Comparison of ENCODE assay signal across 8 mouse cellular contexts in genomic region chr7:138845111-138845510, GRCm38 (mm10). TPM values are rescaled to one million over a fixed set of nuclear protein-coding genes. Genes with fewer than 3 reads are reported as not detected.
DNase-seq lines count a peak whose midpoint lies in the region; ATAC-seq and TF ChIP-seq lines count a peak whose summit lies in the region.

No protein-coding gene starts in this region.

- no peak for ATAC-seq in kidney, postnatal 0 days (replicated peaks; ENCODE audit: low FRiP score, low read depth)
- no peak for ATAC-seq in embryonic facial prominence, embryonic 11.5 days (replicated peaks; ENCODE audit: insufficient number of reproducible peaks, low FRiP score, low TSS enrichment, low read depth)
- ATAC-seq in intestine, embryonic 14.5 days (replicated peaks; ENCODE audit: low FRiP score, low TSS enrichment, low read depth), result no peak
- ATAC-seq in midbrain, postnatal 0 days (ENCODE audit: low FRiP score), result no peak

- H3K9ac ChIP-seq in kidney, postnatal 0 days (ENCODE audit: low read depth, low read length), result no peak overlapping the region
- H3K9ac ChIP-seq in embryonic facial prominence, embryonic 11.5 days (replicated peaks; ENCODE audit: low read length), result peak overlapping the region; percentile 98
- H3K9ac ChIP-seq in intestine, embryonic 14.5 days (ENCODE audit: low read length), result 0 out of 2 replicates have a peak overlapping the region, but pooled peaks have one; percentile 91
- peak overlapping the region; percentile 99 for H3K9ac ChIP-seq in midbrain, postnatal 0 days (replicated peaks; ENCODE audit: low read length, poor library complexity, severe bottlenecking)

- H3K4me3 ChIP-seq in kidney, postnatal 0 days (replicated peaks; ENCODE audit: low read depth, low read length), result peak overlapping the region; percentile 96
- H3K4me3 ChIP-seq in embryonic facial prominence, embryonic 11.5 days (ENCODE audit: low read depth, low read length), result peak overlapping the region; percentile 99
- peak overlapping the region; percentile 98 for H3K4me3 ChIP-seq in intestine, embryonic 14.5 days (ENCODE audit: low read depth, low read length)
- H3K4me3 ChIP-seq in midbrain, postnatal 0 days (ENCODE audit: low read depth, low read length), result peak overlapping the region; percentile 100

- TF ChIP-seq CTCF in kidney, postnatal 0 days (IDR thresholded peaks at IDR 0.05; ENCODE audit: low read depth), result no peak
- no peak for TF ChIP-seq CTCF in midbrain, postnatal 0 days (IDR thresholded peaks at IDR 0.05)

- H3K36me3 ChIP-seq in kidney, postnatal 0 days (ENCODE audit: insufficient read depth, low read length), result no peaks in the 10 kb centered on the region
- no peaks in the 10 kb centered on the region; the same call in 1 of the 2 replicates for H3K36me3 ChIP-seq in embryonic facial prominence, embryonic 11.5 days (replicated peaks; ENCODE audit: control insufficient read depth, insufficient read depth, low read depth, low read length)
- H3K36me3 ChIP-seq in intestine, embryonic 14.5 days (ENCODE audit: control insufficient read depth, insufficient read depth, low read length), result peaks cover 5% of the 10 kb centered on the region; the same call in 1 of the 2 replicates
- H3K36me3 ChIP-seq in midbrain, postnatal 0 days (ENCODE audit: insufficient read depth, low read length), result no peaks in the 10 kb centered on the region

- H3K4me2 ChIP-seq in kidney, postnatal 0 days (ENCODE audit: low read length), result peak overlapping the region; percentile 91
- H3K4me2 ChIP-seq in embryonic facial prominence, embryonic 11.5 days (ENCODE audit: low read depth, low read length), result peak overlapping the region; percentile 64
- peak overlapping the region; percentile 82 for H3K4me2 ChIP-seq in intestine, embryonic 14.5 days (ENCODE audit: low read length)
- peak overlapping the region; percentile 70 for H3K4me2 ChIP-seq in midbrain, postnatal 0 days (ENCODE audit: low read depth, low read length, poor library complexity, severe bottlenecking)

- H3K4me1 ChIP-seq in kidney, postnatal 0 days (replicated peaks; ENCODE audit: insufficient read depth, low read length), result peaks cover 32% of the 10 kb centered on the region
- H3K4me1 ChIP-seq in embryonic facial prominence, embryonic 11.5 days (ENCODE audit: control insufficient read depth, insufficient read depth, low read length), result no peaks in the 10 kb centered on the region
- H3K4me1 ChIP-seq in intestine, embryonic 14.5 days (replicated peaks; ENCODE audit: control insufficient read depth, insufficient read depth, low read length), result peaks cover 17% of the 10 kb centered on the region
- peaks cover 14% of the 10 kb centered on the region for H3K4me1 ChIP-seq in midbrain, postnatal 0 days (ENCODE audit: insufficient read depth, low read length)

- 20% methylated on average over 8 of the region's 8 CpGs for WGBS in kidney, postnatal 0 days
- 48% methylated on average over 8 of the region's 8 CpGs for WGBS in embryonic facial prominence, embryonic 11.5 days
- 37% methylated on average over 8 of the region's 8 CpGs for WGBS in intestine, embryonic 14.5 days
- 48% methylated on average over 8 of the region's 8 CpGs for WGBS in midbrain, postnatal 0 days

- DNase-seq in kidney, postnatal 0 days (ENCODE audit: low spot score), result no peak
- DNase-seq in kidney, adult 8-10 months, result no peak
- DNase-seq in embryonic facial prominence, embryonic 11.5 days (ENCODE audit: low spot score), result no peak
- DNase-seq in intestine, embryonic 14.5 days (ENCODE audit: low spot score), result no peak
- no peak for DNase-seq in midbrain, postnatal 0 days (ENCODE audit: low spot score)
- no peak for DNase-seq in frontal cortex, postnatal 25 days (ENCODE audit: low spot score in 2 of 2)
- DNase-seq in urinary bladder, adult 18-20 months (ENCODE audit: low spot score in 2 of 2), result no peak
- DNase-seq in urinary bladder, postnatal 25 days (ENCODE audit: low spot score), result no peak

- no peaks in the 10 kb centered on the region for H3K9me3 ChIP-seq in kidney, postnatal 0 days (replicated peaks; ENCODE audit: low read length)
- H3K9me3 ChIP-seq in embryonic facial prominence, embryonic 11.5 days (replicated peaks; ENCODE audit: control insufficient read depth, low read length), result no peaks in the 10 kb centered on the region
- no peaks in the 10 kb centered on the region for H3K9me3 ChIP-seq in intestine, embryonic 14.5 days (ENCODE audit: control insufficient read depth, low read length)
- H3K9me3 ChIP-seq in midbrain, postnatal 0 days (ENCODE audit: low read length), result no peaks in the 10 kb centered on the region

- peak overlapping the region; percentile 96; the same call in 1 of the 2 replicates for H3K27ac ChIP-seq in kidney, postnatal 0 days
- H3K27ac ChIP-seq in embryonic facial prominence, embryonic 11.5 days (replicated peaks; ENCODE audit: low read depth, low read length), result no peak overlapping the region
- H3K27ac ChIP-seq in intestine, embryonic 14.5 days (ENCODE audit: low read depth), result no peak overlapping the region
- no peak overlapping the region for H3K27ac ChIP-seq in midbrain, postnatal 0 days (ENCODE audit: low read depth, low read length)

- H3K27me3 ChIP-seq in kidney, postnatal 0 days (ENCODE audit: insufficient read depth, low read length), result no peaks in the 10 kb centered on the region
- H3K27me3 ChIP-seq in embryonic facial prominence, embryonic 11.5 days (ENCODE audit: control insufficient read depth, insufficient read depth, low read length), result no peaks in the 10 kb centered on the region
- no peaks in the 10 kb centered on the region for H3K27me3 ChIP-seq in intestine, embryonic 14.5 days (replicated peaks; ENCODE audit: control insufficient read depth, insufficient read depth, low read length)
- H3K27me3 ChIP-seq in midbrain, postnatal 0 days (ENCODE audit: insufficient read depth, low read length), result no peaks in the 10 kb centered on the region

RNA-seq across cellular contexts. Expression of gene Ppp2r2d, which starts 0.8 kb away (rescaled TPM):
- polyA plus RNA-seq in kidney, postnatal 0 days (2015; fragmentation: Nextera tagmentation; extraction: Ambion mirVana), result 32.1 and 33.2 TPM in 2 replicates
- 64.5 and 72.0 TPM in 2 replicates for polyA plus RNA-seq in embryonic facial prominence, embryonic 11.5 days (2014; fragmentation: Nextera tagmentation; extraction: Ambion mirVana)
- polyA plus RNA-seq in intestine, embryonic 14.5 days (2014; fragmentation: Nextera tagmentation; extraction: Ambion mirVana), result 36.5 and 41.9 TPM in 2 replicates
- total RNA-seq in midbrain, postnatal 0 days (2014; rRNA removed), result 91.5 and 92.7 TPM in 2 replicates
- 100 and 109 TPM in 2 replicates for polyA plus RNA-seq in midbrain, postnatal 0 days (2015; fragmentation: Nextera tagmentation; extraction: Ambion mirVana)

RNA-seq across cellular contexts. Expression of gene Mapk1ip1, which starts 1.0 kb away (rescaled TPM):
- 16.5 and 19.5 TPM in 2 replicates for polyA plus RNA-seq in kidney, postnatal 0 days (2015; fragmentation: Nextera tagmentation; extraction: Ambion mirVana)
- polyA plus RNA-seq in embryonic facial prominence, embryonic 11.5 days (2014; fragmentation: Nextera tagmentation; extraction: Ambion mirVana), result 12.4 and 13.6 TPM in 2 replicates
- polyA plus RNA-seq in intestine, embryonic 14.5 days (2014; fragmentation: Nextera tagmentation; extraction: Ambion mirVana), result 15.9 and 16.0 TPM in 2 replicates
- total RNA-seq in midbrain, postnatal 0 days (2014; rRNA removed), result 36.4 and 39.2 TPM in 2 replicates
- polyA plus RNA-seq in midbrain, postnatal 0 days (2015; fragmentation: Nextera tagmentation; extraction: Ambion mirVana), result 33.7 TPM in 2 replicates
